Mouse (Mus musculus) thymus, postnatal 10 days (tissue): ENCODE data around the gene Vwa3b.
A peak's percentile ranks its signal among the peaks of the same experiment; 100 is the strongest.

Experiments used
- DNase-seq, 2 experiments: peaks; one replicate each; pipeline ENCODE4 v3.0.0; 2021; ENCODE audit warnings: low spot score in 2 of 2

Vwa3b gene

DNA sequence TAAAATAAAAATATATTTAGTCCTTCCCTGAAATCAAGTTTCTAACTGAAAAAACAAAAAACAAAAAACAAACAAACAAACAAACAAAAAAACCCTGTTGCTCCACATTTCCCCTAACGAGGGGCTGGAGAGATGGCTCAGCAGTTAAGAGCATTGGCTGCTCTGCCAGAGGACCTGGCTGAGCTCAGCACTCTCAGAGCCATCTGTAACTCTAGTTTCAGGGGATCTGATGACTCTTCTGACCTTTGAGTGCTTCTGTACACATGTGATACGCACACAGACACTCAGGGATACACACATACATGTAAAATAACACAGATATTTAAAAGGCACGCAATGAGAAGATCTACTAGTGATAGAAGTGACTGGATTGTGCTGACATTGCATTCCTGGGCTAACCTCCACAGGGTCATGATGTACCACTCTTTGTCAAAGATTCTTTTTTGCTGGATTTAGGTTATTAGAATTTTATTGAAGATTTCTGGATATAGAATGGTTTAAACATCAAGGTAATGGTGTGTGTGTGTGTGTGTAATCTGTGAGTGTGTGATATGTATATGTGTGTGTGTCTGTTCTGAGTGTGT lies 14.7 kb upstream of the Vwa3b start:
- no peak for DNase-seq

- no peak for DNase-seq
These were observed 13.4 kb upstream of the Vwa3b start for GRCm38 (mm10) chr1:37013006-37013405.

DNA sequence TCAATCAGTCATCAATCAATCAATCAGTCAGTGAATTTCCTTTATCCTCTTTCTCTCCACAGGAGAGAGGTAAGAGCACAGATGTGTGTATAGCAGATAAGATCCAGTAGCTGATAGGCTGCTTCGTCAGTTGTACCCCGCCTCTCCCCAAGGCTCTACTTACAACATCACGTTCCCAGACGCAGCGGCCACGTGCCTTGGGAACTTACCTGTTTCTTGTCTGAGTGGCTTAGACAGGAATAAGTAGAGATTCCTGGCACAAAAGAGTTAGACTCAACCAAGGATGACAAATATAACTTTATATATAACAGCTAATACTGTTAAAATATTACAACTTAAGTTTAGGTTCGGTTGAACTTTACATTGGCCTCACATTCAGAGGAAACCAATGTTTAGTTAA lies 12.7 kb upstream of the Vwa3b start:
- DNase-seq = no peak

- no peak for DNase-seq
These were observed 7.4 kb upstream of the Vwa3b start for GRCm38 (mm10) chr1:37019017-37019416.

DNA sequence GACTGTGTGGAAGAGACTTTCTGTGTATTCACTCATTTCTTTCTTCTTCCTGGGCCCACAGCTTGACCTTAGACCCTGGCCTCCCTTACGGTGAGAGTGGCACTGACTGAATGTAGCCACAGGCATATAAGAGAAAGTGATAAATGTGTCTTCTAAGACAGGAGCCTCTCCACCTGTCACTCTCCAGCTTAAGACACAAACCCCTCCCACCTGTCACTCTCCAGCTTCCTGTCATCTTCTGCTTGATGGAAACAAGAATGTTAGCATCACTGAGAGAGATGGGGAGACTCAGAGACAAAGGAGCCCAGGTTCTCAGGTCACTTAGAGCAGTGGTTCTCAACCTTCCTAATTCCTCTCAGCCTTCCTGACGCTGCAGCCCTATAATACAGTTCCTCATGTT lies 3.7 kb upstream of the Vwa3b start:
- DNase-seq = peak in 1 of 2 experiments; percentile 15

GRCm38 (mm10) chr1:37024736-37025135 lies 1.7 kb upstream of the Vwa3b start:
- DNase-seq = no peak

DNA sequence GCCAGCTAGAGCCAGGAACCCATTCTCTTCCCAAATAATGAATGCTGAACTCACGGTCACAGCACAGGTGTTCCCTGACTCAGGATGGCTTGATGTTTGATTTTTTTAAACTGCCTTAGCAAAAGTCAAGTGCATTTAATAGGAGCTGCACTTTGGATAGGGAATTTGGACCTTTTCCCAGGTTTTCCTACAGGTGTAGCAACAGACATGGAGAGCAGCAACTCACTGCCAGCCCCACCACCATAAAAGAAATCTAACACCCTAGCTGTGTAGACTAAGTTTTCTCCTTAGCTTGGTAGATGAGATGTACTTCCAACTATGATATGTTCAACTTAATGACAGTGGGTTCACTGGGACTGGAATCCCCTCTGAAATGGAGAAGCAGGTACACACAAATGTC lies 1.0 kb upstream of the Vwa3b start:
- no peak for DNase-seq

DNA sequence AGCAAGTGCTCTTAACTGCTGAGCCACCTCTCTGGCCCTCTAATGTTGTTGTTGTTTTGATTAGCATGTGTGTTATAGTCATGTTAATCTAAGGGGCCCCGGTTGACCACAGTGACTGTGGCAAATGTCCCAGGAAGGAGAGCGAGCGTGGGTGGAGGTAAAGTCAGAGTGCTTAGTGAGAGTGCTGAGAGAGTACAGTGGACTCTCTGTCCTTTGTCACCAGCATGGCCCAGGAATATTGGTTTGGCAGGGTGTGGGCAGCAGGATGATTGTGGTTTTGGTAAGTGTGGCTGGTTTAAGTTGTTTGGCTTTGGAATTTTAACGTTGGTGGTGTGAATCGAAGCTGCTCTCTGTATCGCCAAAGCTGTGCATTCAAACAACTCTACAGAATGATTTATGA lies 470 bp downstream of the Vwa3b start:
- DNase-seq = no peak

- peak in 1 of 2 experiments; percentile 9 for DNase-seq
These were observed 2.2 kb downstream of the Vwa3b start for GRCm38 (mm10) chr1:37028439-37029153.

DNA sequence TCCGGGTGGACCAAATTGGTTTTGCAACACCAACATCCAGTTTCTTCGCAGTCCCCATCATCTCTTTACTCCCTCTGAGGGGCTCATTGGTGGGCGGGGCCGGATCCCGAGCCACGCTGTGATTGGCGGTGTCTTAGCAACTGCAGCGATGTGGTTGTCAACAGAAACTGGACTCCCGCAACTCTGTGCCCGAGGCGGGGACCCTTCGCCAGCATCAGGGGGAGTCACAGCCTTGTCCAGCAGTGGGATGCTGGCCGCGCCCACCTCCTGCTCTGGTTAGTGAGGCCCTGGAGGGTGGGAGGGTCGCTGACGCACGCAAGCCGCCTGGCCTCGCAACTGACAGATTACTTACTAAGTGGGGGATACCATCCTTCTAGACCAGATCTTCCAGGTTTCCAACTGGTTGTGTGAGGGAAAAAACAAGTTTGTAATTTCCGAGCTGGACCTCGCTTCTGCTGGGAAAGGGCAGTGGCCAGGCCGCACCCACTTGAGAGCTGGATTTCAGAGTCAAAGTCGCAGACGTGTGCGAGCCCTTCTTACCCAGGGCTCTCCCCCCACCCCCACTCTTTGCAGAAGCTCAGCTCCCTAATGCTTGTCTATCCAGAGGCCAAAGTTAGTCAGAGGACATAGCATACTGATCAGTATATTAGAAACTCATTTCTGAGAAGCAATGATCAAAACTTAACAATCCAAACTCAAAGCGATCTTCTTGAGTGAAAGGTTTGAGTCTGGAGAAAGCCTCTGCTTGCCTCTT lies 2.9 kb downstream of the Vwa3b start:
- DNase-seq = peak; percentile 43 to 48

DNA sequence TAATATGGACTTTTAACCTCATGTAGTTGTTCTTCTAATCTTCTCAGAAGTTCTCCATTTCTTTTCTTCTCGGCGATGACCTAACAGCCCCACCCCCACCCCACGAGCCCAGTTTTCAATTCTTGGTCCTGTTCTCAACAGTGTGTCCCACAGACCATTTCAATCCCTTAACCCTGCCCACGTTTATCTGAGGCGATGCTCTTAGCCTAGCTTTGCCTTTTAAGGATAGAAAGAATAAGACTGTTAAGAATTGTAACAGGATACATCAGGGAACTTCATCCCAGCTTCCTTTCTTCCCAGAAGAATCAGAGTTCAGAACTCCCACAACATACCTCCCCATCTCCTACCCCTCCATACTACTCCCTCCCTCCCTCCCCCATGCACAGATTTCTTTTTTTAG lies 3.5 kb downstream of the Vwa3b start:
- DNase-seq = no peak

GRCm38 (mm10) chr1:37030693-37031092 lies 4.3 kb downstream of the Vwa3b start:
- no peak for DNase-seq

DNA sequence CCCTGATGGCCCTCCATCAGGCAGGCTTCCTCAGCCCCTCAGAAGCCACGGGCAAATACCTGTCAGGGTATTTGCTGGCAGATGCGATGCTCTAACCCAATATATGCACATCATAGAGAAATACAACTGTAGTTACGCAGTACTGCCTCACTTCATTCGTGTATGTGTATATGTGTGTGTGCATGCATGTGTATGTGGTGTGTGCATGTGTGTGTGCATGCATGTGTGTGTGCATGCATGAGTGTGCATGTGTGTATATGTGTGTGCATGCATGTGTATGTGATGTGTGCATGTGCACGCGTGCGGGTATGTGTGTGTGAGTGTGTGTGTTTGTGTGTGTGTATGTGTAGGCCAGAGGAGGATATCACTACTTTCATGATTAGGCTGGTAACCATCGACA lies 9.5 kb downstream of the Vwa3b start:
- no peak for DNase-seq

DNA sequence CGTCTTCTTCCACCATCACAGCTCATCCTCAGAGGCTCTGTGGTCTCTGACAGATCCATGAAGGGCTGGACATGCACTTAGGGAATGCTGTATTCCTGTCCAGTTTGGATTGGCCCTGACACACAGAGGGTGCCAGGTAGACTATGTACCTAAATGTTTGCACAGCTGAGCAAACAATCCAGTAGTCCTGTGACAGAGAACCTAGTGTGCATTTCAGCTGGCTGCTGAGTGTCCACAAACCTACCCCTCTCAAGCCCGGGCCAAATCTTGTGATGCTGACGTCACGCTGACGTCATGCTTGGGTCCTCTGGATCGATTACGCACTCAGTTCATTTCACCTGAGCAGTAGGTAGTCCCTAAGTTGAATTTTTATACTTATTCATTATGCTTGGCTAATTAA lies 14.7 kb downstream of the Vwa3b start:
- DNase-seq = no peak

- no peak for DNase-seq
These were observed 15.5 kb downstream of the Vwa3b start for GRCm38 (mm10) chr1:37041856-37042255.

- no peak for DNase-seq
These were observed 16.4 kb downstream of the Vwa3b start for GRCm38 (mm10) chr1:37042769-37043168.

GRCm38 (mm10) chr1:37043196-37043595 lies 16.8 kb downstream of the Vwa3b start:
- DNase-seq = no peak

GRCm38 (mm10) chr1:37045472-37045871 lies 19.1 kb downstream of the Vwa3b start:
- DNase-seq = no peak

DNA sequence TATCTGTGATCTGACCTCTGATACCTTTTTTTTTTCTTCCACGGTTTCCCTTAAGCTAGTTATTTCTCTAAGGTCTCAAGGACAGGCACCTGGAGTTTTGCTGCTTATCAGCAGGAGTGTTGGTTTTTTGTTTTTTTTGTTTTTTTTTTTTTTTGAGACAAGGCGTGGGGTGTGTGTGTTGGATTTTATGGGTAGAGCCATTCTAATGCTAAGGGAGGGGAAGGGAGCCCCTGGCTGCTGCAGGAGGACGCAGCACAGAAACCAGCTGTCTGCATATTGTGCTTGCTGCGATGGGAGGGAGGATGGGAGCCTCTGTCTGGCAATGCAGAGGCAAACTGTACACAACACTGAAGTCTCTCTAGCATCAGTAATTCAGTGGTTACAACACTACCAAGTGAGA lies 22.8 kb downstream of the Vwa3b start:
- no peak for DNase-seq

DNA sequence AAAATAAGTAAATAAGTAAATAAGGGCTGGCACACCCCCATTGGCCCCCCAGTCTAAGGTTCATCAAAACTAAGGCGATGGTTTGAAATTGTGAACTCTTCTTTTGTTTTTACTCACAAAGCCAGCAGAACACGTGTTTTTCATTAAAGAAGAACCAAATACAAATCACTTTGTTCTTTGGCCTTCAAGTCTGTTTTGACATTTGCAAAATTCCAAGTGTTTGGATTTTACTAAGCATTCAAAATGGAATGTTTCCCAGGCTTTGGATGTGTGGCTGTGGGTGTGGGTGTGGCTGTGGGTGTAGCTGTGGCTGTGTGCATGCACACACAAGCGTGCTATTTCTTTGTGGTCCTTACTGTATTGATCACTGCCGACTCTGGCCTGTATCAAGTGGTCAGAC lies 27.3 kb downstream of the Vwa3b start:
- DNase-seq = no peak

GRCm38 (mm10) chr1:37056831-37057561 lies 30.6 kb downstream of the Vwa3b start:
- no peak for DNase-seq

GRCm38 (mm10) chr1:37060856-37061255 lies 34.5 kb downstream of the Vwa3b start:
- no peak for DNase-seq
